Mouse (Mus musculus): ENCODE measurements at regions not wholly inside any gene's neighbourhood (a gene's known extent, or its start where the extent isn't known, plus 50 kb on each side); places are given as distances from the start of the nearest gene placed in this dataset.
"Not testable (repeated sequence)": the region's sequence is repeated elsewhere in the genome, so short reads cannot be mapped to it uniquely, and the experiment has no call there.

DNA sequence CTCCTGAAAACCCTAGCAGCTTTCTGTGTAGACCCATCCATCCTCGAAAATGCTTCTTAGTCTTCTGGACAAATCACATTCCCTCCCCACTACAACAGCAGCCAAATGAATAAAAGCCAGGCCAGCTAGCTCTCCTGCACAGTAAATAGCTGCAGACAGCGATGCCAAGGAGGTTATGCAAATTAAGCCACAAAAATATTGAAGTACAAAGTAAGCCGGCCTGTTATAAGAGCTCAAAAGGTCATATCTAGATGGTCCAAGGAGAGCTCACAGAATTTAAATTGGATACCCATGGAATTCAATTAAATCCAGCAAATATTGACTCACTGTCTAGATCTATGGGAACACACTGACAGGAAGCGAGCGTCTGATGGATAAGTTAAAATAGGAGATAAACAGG is 375.4 kb downstream of the Rad51ap2 start:
- H3K27me3 ChIP-seq (ENCODE audit: control insufficient read depth, insufficient read depth, low read length) = no peaks in the 10 kb centered on the region
- no peak overlapping the region for H3K27ac ChIP-seq
- WGBS = 59% methylated on average over 5 of the region's 5 CpGs
- no peaks in the 10 kb centered on the region for H3K36me3 ChIP-seq (replicated peaks; ENCODE audit: control insufficient read depth, insufficient read depth)
- H3K9me3 ChIP-seq (ENCODE audit: control insufficient read depth, low read length) = no peaks in the 10 kb centered on the region
- no peak overlapping the region for H3K4me3 ChIP-seq (replicated peaks; ENCODE audit: low read length)
- no peak for DNase-seq (ENCODE audit: low spot score)
- H3K4me1 ChIP-seq (replicated peaks; ENCODE audit: control insufficient read depth, insufficient read depth, low read length) = no peaks in the 10 kb centered on the region
- ATAC-seq (ENCODE audit: low FRiP score) = peak; percentile 64
- no peak overlapping the region for H3K4me2 ChIP-seq (replicated peaks)
- no peak overlapping the region for H3K9ac ChIP-seq

DNA sequence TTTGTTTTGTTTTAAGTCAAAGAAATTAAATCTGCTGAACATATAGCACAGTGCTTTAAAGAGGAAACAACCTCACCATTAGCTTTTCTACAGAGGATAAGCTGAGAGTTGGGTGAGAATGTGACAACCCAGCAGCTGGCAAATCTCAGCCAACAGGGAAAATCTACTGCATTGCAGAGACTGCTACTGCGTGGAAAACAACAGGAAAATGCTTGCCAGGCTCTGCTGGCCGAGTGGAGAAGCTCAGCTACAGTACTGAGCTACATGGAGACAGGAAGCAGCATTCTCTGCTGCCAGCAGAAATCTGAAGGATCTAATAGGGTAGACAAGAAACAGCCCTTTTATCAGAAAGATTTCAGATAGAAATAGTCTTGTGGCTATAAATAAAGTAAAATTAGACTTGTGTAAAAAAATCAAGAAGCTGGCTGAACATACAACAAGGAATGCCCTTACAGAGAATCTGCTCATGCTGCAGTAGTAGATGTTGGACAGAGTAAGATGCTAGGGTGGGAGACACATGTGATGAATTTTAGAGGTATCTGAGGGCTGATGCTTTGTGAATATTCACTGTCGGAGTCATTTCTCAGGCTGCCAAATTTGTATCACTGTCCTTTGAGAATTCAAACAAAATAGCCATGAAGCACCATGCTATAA is 382.1 kb downstream of the Rad51ap2 start:
- Histone ChIP-seq H3K4me1 (replicated peaks; ENCODE audit: control insufficient read depth, insufficient read depth, low read length) (no peaks in the 10 kb centered on the region), H3K9ac (no peak overlapping the region), H3K9me3 (ENCODE audit: control insufficient read depth, low read length) (no peaks in the 10 kb centered on the region), H3K27me3 (ENCODE audit: control insufficient read depth, insufficient read depth, low read length) (no peaks in the 10 kb centered on the region), H3K27ac (no peak overlapping the region), H3K36me3 (replicated peaks; ENCODE audit: control insufficient read depth, insufficient read depth) (no peaks in the 10 kb centered on the region), H3K4me2 (replicated peaks) (no peak overlapping the region), H3K4me3 (replicated peaks; ENCODE audit: low read length) (no peak overlapping the region)
- DNase-seq (ENCODE audit: low spot score) (no peak), ATAC-seq (ENCODE audit: low FRiP score) (no peak)
- 70% methylated on average over 3 of the region's 3 CpGs for WGBS

DNA sequence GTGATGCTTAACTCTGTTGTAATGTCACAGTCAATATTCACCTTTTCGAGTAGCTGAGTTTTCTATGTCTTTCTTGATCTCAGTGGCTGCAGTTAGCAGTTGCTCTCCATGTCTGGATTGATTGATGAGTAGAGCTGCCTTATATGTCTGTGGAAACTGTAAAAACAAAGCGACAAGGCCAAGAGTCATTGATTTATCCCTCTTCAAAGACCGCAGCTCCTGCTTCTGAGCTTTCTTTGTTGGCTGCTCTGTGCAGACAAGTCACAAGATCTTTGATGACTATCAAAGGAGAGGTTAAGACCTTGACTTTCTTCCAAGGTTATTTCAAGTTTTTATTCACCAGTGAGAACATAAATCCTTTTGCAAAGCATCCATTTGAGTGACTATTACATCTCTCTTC is 395.2 kb downstream of the Rad51ap2 start:
- no peaks in the 10 kb centered on the region for H3K27me3 ChIP-seq (ENCODE audit: control insufficient read depth, insufficient read depth, low read length)
- no peak for ATAC-seq (ENCODE audit: low FRiP score)
- H3K9ac ChIP-seq = no peak overlapping the region
- H3K36me3 ChIP-seq (replicated peaks; ENCODE audit: control insufficient read depth, insufficient read depth) = no peaks in the 10 kb centered on the region
- H3K4me3 ChIP-seq (replicated peaks; ENCODE audit: low read length) = no peak overlapping the region
- H3K9me3 ChIP-seq (ENCODE audit: control insufficient read depth, low read length) = no peaks in the 10 kb centered on the region
- 68% methylated on average over 3 of the region's 3 CpGs for WGBS
- no peak overlapping the region for H3K27ac ChIP-seq
- no peaks in the 10 kb centered on the region for H3K4me1 ChIP-seq (replicated peaks; ENCODE audit: control insufficient read depth, insufficient read depth, low read length)
- no peak overlapping the region for H3K4me2 ChIP-seq (replicated peaks)
- no peak for DNase-seq (ENCODE audit: low spot score)

- not testable (repeated sequence) for ATAC-seq (ENCODE audit: low FRiP score); H3K9me3 ChIP-seq (ENCODE audit: control insufficient read depth, low read length); H3K9ac ChIP-seq; H3K36me3 ChIP-seq (replicated peaks; ENCODE audit: control insufficient read depth, insufficient read depth); H3K4me3 ChIP-seq (replicated peaks; ENCODE audit: low read length); H3K27ac ChIP-seq; H3K27me3 ChIP-seq (ENCODE audit: control insufficient read depth, insufficient read depth, low read length); H3K4me2 ChIP-seq (replicated peaks); DNase-seq (ENCODE audit: low spot score); H3K4me1 ChIP-seq (replicated peaks; ENCODE audit: control insufficient read depth, insufficient read depth, low read length)
- 94% methylated on average over 11 of the region's 11 CpGs for WGBS
Observed at GRCm38 (mm10) chr12:11881809-11882208, 380.1 kb upstream of the Fam49a start.

DNA sequence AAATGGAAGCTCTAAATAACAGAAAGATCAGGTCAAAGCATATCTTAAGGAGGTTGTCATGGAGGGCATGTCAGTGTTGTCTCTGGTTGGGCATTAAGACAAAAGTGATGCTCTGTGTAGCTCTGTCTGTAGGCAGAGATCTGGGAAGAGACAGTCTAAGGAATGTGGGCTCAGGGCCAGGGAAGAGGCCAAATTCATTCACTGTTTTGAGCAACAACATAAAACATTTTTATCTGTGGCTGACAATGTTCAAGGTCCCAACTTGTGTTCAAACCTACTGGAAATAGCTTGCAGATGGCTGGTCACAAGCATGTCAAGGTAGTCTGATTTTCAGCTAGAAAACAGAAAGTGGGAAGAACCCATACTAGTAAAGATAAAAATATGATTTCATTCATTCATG is 374.6 kb upstream of the Fam49a start:
- Histone ChIP-seq H3K4me2 (replicated peaks) (no peak overlapping the region), H3K4me1 (replicated peaks; ENCODE audit: control insufficient read depth, insufficient read depth, low read length) (no peaks in the 10 kb centered on the region), H3K9ac (no peak overlapping the region), H3K27ac (no peak overlapping the region), H3K36me3 (replicated peaks; ENCODE audit: control insufficient read depth, insufficient read depth) (no peaks in the 10 kb centered on the region), H3K27me3 (ENCODE audit: control insufficient read depth, insufficient read depth, low read length) (no peaks in the 10 kb centered on the region), H3K4me3 (replicated peaks; ENCODE audit: low read length) (no peak overlapping the region), H3K9me3 (ENCODE audit: control insufficient read depth, low read length) (no peaks in the 10 kb centered on the region)
- DNase-seq (ENCODE audit: low spot score) (no peak), ATAC-seq (ENCODE audit: low FRiP score) (no peak)

DNA sequence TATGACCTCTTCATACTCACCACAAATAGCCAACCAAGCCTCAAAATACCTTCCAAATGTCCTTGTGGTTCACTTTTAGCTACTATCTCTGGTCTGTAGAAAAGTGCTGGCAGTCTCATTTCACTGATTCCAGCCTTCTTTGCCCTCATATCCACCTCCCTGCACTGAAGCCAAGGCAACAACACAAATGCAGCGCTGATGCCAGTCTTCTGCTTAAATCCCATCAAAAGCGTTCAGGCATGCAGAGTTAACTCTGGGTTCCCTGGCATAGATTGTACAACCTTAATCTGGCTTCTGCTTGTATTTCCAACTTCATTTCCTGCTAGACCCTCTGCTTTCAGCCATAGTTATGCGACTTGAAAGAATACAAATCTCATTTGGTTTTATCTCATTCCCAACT is 362.9 kb upstream of the Fam49a start:
- Histone ChIP-seq H3K36me3 (replicated peaks; ENCODE audit: control insufficient read depth, insufficient read depth) (no peaks in the 10 kb centered on the region), H3K4me3 (replicated peaks; ENCODE audit: low read length) (no peak overlapping the region), H3K4me2 (replicated peaks) (no peak overlapping the region), H3K4me1 (replicated peaks; ENCODE audit: control insufficient read depth, insufficient read depth, low read length) (no peaks in the 10 kb centered on the region), H3K9me3 (ENCODE audit: control insufficient read depth, low read length) (no peaks in the 10 kb centered on the region), H3K9ac (no peak overlapping the region), H3K27me3 (ENCODE audit: control insufficient read depth, insufficient read depth, low read length) (no peaks in the 10 kb centered on the region), H3K27ac (no peak overlapping the region)
- ATAC-seq (ENCODE audit: low FRiP score) = no peak
- WGBS = 78% methylated on average over 3 of the region's 3 CpGs
- DNase-seq (ENCODE audit: low spot score) = no peak

DNA sequence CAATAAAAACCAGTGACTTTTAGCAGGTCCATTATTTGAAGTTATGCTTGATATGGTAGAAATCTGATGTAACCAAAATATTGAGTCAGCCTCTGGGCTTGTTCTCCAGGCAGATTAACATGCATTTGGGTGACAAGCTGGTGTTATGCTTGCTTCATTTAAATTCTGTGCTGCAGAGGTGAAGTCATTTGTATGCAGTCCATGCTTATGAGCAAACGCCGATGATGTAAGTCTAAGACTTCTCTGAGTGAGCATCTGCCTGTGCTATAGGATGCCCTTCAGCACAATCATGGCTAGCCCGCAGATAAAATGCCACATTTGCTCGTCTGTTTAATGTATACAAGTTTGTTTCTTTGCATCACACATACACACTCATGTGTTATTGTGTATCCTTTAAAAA is 355.4 kb upstream of the Fam49a start:
- H3K4me1 ChIP-seq (replicated peaks; ENCODE audit: control insufficient read depth, insufficient read depth, low read length) = no peaks in the 10 kb centered on the region; the same call in 1 of the 2 replicates
- 41% methylated on average over 4 of the region's 4 CpGs for WGBS
- no peak overlapping the region for H3K4me3 ChIP-seq (replicated peaks; ENCODE audit: low read length)
- DNase-seq (ENCODE audit: low spot score) (peak; percentile 28), ATAC-seq (ENCODE audit: low FRiP score) (peak; percentile 76; the same call in 1 of the 2 replicates)
- no peak overlapping the region for H3K27ac ChIP-seq
- no peaks in the 10 kb centered on the region for H3K27me3 ChIP-seq (ENCODE audit: control insufficient read depth, insufficient read depth, low read length)
- no peaks in the 10 kb centered on the region for H3K9me3 ChIP-seq (ENCODE audit: control insufficient read depth, low read length)
- H3K36me3 ChIP-seq (replicated peaks; ENCODE audit: control insufficient read depth, insufficient read depth) = no peaks in the 10 kb centered on the region
- H3K9ac ChIP-seq = no peak overlapping the region
- no peak overlapping the region for H3K4me2 ChIP-seq (replicated peaks)

All from hindbrain, embryonic 14.5 days (tissue).